Mouse (Mus musculus): ENCODE data around the gene Hoxb1.

The Hoxb1 gene

DNA sequence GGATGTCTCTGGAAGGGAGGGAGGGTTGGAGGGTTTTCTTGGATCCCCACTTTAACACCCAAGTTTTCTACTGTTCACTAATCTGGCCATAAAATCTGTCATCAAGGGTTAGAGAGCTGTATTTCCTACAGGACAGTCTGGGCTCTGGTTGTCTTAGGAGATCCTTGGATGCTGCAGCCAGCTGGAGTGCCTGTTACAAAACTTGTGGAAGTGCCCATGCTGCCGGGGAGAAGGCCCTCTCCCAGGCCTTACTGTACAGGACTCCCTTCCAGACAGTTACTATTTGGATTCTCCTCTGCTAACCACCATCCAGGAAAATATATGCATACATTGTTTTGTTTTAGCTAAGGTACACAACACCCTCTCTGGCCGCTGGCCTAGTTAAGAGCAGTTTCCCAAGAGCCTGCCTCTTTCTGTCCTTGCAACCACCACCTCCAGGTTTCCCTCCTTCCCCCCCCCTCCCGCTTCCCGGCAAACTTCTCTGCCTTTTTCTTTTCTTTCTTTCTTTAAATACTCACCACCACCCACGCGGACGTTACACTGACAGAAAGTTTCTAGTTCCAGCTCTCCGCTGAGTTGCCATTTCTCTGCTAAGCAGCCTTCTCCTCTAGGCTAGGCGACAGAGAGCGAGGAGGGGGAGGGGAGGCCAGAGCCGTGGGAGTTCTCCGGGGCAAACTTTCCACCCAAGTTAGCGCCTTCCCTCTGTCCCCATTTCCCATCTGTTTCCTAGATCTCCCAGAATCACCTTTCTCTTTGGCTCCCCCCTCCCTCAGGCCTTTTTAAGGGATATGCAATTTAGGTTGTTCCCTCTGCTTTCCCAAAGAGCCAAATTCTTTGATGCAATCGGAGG lies 15.8 kb upstream of the Hoxb1 start:
- no peak for DNase-seq (ENCODE audit: low spot score in 2 of 2)

DNA sequence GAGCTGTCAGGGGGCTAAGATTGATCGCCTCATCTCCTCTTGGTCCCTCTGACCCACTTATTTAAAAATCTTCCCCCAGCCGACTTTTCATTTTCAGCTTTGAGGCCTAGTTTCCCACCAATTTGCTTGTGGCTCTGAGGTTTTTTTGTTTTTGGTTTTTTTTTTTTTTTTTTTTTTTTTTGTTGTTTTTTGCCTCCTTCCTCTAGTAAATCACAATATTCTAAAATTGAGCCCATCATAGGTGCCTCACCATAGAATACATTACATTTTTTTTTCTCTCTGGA lies 15.3 kb upstream of the Hoxb1 start, which contains the start of gene Hoxb2:
Hoxb2 (plus strand) TSS at position 185 of the 284 bp plus-strand sequence.
- DNase-seq (ENCODE audit: low spot score in 2 of 2), result no peak

DNA sequence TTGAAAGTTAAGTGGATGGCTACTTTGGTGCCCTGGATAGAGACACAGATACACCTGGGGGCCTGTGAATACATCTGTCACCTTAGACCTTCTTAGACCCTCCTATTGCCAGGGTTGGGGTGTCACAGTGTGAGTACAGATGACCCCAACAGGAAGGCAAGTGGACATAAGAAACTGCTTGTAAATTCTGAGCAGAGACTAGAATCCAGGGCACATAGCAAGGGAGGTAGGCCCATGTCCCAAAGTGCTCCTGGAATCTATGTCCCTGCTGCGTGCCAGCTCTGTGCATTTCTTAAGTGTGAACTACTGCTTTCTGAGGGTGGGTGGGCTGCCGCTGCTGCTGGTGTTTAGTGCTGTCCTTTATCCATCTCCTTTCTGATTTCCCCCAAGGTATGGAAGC lies 14.8 kb upstream of the Hoxb1 start:
- no peak for DNase-seq (ENCODE audit: low spot score in 2 of 2)

DNA sequence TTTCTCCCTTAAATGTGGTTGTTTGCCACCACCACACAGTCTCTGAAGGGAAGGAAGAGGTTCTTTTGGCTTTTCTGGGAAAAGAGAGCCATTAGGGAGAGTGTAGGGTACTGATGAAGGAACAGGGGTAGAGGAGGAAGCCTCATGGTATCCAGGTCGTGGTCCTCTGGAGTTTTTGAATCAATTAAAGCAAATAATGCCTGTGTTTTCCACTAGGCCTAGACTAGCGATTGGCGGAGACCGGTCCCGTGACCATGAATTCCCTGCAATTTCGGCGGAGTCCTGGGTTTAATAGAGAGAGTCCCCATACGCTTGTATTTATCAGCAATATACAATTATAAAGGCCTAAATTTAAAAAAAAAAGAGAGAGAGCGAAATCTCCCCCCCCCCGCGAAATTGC lies 14.2 kb upstream of the Hoxb1 start:
- DNase-seq (ENCODE audit: low spot score in 2 of 2), result no peak

DNA sequence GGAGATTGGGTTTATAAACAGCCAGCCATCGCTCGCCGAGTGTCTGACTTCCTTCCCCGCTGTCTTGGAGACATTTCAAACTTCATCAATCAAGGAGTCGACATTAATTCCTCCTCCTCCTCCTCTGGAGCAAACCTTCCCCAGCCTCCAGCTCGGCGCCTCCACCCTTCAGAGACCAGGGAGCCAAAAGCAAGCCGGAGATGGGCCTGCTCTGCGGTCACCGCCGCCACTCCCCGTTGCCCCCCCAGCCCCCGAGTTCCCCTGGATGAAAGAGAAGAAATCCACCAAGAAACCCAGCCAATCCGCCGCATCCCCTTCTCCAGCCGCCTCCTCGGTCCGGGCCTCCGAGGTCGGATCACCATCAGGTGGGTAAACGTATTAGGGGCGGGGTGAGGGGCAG lies 13.7 kb upstream of the Hoxb1 start:
- DNase-seq (ENCODE audit: low spot score in 2 of 2), result no peak

DNA sequence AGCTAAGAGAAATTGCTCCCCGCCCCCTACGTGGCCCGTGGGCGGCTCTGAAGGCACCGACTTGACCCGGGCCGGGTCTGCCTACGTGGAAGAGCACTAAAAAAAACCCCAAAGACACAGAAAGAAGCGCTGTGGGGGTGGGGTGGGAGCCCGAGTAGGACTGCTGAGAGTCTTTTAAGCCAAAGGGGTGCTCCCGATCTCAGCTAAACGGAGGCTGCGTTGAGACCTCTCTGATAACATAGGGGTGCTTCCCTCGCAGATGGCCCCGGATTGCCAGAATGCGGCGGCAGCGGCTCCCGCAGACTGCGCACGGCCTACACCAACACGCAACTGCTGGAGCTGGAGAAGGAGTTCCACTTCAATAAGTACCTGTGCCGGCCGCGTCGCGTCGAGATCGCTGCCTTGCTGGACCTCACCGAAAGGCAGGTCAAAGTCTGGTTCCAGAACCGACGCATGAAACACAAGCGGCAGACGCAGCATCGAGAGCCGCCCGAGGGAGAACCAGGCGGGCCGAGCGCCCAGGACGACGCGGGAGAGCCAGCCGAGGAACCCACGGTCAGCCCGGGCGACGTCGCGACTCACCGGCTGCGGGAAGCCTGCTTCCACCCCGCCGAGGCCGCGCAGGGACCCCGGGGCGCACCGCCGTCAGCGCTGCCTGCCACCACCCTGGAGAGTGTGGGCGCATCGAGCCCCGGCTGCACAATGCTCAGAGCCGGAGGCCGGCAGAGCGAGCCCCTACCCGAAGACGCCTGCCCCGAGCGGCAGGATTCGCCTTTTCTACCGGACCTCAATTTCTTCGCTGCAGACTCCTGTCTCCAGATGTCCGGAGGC lies 12.6 kb upstream of the Hoxb1 start:
- no peak for DNase-seq (ENCODE audit: low spot score in 2 of 2)

DNA sequence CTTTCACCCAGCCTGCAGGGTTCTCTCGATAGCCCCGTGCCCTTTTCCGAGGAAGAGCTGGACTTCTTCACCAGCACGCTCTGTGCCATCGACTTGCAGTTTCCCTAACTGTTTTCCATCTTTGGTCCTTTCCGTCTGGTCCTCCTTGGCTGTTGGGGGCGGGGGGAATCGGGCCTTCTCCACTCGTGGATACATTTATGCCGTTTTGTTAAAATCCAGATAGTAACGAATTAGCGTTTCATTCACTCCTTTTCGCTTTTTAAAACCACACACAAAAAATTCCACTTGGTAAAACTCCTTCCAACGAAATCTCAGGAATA lies 12.1 kb upstream of the Hoxb1 start:
- DNase-seq (ENCODE audit: low spot score in 2 of 2), result no peak

DNA sequence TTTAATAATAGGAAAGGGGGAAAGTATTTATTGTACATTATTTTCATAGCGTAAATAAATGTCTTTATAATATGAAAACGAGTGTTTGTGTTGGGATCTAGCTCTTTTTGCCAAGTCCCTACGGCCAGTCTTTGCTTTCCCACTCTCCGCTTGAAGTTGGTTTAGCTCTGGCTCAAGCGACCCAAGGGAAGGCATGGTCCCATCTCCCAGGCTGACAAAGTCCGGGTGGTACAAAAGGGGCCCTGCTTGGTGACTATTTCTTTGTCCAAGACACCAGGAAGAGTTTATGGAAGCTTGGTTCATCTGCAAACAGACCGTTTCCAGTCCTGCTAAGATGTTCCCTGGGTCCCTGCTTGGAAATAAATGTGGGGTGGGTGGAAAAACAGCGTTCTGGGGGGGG lies 11.6 kb upstream of the Hoxb1 start:
- DNase-seq (ENCODE audit: low spot score in 2 of 2), result no peak

DNA sequence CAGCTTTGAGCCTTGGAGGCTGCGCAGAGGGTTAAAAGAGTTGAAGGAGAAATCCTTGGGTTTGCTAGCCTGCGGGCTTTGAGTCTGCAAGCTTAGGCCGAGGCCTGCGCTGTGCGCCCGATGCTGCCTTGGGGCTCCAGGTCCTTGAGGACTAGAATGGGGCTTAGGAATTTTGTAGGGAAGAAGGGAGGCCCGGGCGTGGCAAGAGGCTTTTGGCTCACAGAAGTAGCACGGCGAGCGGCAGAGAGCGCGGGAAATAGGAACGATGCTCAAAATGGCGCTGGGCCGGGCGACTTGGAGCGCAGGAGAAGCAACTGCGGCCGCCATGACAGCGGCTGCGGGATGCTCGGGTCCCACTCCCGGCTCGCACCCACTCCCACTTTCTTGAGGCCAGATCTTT lies 11.2 kb upstream of the Hoxb1 start:
- DNase-seq (ENCODE audit: low spot score in 2 of 2), result no peak

DNA sequence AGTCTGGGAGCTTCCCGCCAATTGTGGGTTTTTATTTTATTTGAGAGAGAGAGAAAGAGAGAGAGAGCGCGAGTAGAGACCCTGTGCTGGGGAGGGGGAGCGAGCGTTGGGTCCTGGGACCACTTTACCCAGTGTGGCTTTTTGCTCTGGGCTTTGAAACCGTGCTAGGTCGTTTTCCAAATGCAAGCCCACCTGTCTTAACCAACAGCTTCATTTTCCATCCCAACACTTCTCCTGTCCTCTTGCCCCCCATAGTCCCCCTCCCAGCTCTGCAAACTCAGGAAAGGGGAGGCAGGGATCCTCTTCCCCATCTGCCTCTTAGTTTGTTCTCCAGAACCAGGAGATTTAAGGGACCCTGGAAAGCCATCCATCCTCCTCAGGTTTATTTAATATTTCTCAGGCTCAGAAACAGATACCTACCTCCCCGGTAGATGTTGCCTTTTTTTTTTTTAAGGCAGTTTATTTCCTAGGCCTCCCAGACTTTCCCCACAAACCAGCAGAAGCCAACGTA lies 10.7 kb upstream of the Hoxb1 start:
- no peak for DNase-seq (ENCODE audit: low spot score in 2 of 2)

DNA sequence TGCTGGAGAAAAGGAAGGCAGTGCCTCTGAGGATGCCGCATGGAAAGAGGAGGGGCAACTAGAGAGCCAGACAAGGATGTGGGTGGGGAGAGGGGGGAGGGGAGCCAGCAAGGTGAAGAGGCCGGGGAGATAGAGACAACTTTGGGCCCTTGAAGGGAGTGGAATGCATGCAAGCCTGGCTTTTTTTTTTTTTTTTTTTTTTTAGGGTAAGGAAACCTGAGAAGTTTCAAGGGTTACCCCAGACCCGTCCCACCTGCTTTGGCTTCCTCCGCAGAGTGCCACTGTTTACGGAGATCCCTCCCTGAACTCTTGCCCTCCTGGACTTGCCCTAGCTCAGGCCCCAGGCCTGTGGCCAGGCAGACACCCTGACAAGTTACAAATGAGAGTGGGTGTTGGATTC lies 1.7 kb upstream of the Hoxb1 start:
- DNase-seq (ENCODE audit: low spot score in 2 of 2), result no peak

DNA sequence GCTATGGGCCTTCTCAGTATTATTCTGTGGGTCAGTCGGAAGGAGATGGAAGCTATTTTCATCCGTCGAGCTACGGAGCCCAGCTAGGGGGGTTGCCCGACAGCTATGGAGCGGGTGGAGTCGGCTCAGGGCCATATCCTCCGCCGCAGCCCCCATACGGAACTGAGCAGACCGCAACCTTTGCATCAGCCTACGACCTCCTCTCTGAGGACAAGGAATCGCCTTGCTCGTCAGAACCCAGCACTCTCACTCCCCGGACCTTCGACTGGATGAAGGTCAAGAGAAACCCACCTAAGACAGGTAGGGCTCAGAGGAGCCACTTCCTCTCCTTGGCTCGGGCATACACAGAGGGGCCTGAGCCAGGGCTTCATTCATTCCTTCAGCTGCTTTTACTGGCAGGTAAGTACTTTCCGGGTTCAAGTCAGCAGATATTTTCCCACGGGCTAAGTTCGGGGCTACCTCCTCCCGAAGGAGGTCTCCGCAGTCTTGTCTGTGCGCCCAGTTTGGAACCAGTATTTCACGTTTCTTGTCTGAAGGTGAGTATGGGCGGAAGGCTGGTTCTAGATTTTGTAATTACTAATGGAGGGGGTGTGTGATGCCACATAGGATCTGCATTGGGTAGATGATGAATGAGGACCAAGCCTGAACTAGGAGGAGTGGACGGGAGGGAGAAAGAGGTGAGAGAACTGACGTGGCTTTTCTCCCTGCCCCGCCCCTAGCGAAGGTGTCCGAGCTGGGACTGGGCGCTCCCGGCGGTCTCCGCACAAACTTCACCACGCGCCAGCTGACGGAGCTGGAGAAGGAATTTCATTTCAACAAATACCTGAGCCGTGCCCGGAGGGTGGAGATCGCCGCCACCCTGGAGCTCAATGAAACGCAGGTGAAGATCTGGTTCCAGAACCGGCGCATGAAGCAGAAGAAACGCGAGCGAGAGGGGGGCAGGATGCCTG lies 815 bp downstream of the Hoxb1 start:
- no peak for DNase-seq (ENCODE audit: low spot score in 2 of 2)

DNA sequence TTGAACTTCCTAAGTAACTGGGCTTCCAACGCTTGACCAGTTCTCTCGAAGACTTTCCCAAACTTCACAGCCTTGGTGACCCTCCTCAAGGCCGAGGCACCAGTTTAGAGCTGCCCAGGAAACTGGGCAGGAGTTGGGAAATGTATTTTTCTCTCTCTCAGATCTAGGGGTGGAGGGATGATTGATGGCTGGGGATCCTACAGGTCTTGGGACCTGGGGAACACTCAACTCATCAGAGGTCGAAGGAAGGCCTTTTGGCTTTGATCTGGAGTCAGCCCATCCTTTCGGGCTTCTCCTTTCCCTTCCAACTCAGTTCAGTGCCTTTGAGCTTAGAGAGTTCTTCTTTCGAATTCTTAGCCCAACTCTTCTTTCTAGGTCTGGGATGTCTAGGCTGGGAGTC lies 1.6 kb downstream of the Hoxb1 start:
- DNase-seq (ENCODE audit: low spot score in 2 of 2), result no peak

DNA sequence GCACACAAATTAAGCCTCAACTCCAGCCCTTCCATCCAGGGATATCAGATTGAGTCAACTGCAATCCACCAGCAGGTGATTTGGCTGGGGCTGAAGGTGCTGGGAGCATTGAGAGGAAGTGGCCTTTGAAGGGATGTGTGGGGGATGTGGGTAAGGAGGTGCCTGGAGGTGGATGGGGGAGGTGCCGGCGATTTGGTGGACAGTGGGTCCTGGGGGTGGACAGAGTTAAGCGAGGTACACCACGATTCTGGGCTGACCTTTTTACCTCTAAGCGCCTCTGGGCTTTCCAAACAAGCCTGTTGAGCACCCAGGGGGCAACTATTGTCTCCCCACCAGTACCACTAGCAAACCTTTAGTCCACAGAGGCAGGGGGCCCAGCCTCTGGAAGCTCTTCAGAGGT lies 3.1 kb downstream of the Hoxb1 start:
- DNase-seq (ENCODE audit: low spot score in 2 of 2), result no peak

DNA sequence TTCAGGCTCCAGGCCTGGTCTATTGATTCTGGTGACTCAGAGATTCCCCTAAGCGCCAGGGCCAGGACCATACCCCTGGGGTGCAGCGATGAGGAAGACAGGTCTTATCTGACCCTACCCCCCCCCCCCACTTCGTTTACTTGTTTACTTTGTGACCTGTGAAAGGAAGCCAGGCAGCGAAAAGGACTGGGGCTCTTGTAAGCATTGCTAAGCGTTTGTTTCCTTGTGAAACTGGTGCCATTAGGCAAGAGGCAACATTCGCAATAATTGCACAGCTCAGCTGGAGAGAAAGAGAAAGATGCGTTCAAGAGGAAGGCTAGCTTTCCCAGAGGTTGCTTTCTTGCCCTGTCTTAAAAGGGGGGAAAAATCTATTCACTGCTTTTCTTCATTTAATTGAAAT lies 3.6 kb downstream of the Hoxb1 start:
- no peak for DNase-seq (ENCODE audit: low spot score in 2 of 2)

DNA sequence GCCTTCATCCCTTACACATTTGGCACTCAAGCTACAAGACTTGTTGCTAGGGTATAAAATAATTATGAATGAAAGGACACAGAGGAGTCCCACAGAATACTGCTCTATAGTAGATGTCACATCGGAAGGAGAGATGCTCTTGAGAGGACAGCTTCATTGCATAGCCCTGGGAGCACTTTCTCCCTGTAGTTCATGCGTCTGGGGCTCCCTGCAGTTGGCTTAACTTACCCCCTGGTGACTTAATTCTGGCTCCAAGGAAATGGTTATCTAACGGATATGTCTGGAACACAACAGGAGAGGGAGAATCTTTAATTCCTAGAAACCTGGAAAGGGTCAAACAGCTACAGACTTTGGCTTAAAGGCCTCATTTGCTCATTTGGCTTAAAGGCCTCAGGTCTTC lies 6.2 kb downstream of the Hoxb1 start:
- no peak for DNase-seq (ENCODE audit: low spot score in 2 of 2)

DNA sequence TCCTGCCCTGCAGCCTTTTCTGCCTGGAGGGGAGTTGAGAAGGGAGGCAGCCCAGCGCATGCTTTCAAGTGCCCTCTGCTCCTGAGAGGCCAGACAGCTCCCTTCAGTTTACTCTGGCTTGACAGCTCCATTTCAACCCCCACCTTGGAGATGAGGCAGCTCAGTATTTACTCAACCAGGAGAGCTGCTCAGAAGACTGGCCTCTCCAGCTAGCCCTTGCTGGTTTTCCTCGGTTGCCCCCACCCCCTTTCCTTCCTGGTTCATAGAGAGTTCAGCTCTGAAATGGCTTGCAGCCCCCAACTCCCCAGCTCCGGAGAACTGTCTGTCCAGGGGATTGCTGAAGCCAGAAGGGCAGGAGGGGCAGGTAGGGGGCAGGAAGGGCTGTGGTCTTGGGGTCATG lies 7.0 kb downstream of the Hoxb1 start:
- DNase-seq (ENCODE audit: low spot score in 2 of 2), result no peak

DNA sequence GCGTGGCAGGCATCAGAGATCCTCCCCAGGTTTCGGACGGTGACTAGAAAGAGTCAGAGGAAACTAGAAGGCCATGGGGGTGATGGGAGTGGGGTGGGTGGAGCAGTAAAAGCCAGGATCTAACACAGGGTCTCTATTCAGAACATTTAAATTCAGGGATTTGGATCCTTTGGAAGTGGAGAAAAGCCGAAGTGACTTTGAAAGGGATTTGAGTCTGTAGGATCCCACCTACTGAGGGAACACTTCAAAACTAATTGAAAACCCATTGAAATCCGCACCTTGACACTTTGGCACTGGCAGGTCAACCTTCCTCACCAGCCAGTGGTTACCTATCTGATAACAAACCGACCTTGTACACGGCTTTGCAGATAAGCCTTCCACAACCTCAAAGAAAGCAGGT lies 9.3 kb downstream of the Hoxb1 start:
- DNase-seq (ENCODE audit: low spot score in 2 of 2), result no peak

DNA sequence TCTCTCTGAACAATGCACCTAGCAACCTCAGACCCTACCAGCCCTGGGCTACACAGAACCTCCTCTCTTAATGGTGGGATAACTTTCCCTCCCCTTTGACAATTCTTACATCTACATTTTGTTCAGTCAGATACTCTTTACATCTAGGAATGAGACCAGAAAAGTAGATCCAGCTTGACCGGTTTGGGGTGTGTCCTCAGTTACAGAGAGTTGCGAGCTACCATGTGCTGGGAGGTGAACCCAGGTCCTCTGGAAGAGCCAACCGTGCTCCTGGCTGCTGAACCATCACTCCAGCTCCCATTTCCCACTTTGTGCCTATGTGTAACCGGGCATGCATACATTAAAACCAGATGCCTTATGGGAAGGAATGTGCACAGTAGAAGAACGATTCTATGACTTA lies 17.8 kb downstream of the Hoxb1 start:
- no peak for DNase-seq (ENCODE audit: low spot score in 2 of 2)

DNA sequence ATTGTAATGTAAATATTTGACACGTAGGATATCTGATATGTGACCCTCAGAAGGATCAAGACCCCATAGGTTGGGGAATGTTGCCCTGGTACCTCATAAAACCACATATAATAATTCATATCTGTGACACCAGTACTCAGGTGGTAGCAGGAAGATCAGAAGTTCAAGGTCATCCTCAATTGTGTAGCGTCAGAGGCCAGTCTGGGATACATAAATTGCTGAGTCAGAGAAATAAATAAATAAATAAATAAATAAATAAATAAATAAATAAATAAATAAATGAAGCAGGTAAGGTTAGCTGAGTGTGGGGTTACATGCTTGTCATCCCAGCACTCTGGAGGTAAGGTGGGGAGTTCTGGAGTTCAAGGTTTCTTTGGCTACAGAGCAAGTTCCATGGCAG lies 22.1 kb downstream of the Hoxb1 start:
- no peak for DNase-seq (ENCODE audit: low spot score in 2 of 2)

DNA sequence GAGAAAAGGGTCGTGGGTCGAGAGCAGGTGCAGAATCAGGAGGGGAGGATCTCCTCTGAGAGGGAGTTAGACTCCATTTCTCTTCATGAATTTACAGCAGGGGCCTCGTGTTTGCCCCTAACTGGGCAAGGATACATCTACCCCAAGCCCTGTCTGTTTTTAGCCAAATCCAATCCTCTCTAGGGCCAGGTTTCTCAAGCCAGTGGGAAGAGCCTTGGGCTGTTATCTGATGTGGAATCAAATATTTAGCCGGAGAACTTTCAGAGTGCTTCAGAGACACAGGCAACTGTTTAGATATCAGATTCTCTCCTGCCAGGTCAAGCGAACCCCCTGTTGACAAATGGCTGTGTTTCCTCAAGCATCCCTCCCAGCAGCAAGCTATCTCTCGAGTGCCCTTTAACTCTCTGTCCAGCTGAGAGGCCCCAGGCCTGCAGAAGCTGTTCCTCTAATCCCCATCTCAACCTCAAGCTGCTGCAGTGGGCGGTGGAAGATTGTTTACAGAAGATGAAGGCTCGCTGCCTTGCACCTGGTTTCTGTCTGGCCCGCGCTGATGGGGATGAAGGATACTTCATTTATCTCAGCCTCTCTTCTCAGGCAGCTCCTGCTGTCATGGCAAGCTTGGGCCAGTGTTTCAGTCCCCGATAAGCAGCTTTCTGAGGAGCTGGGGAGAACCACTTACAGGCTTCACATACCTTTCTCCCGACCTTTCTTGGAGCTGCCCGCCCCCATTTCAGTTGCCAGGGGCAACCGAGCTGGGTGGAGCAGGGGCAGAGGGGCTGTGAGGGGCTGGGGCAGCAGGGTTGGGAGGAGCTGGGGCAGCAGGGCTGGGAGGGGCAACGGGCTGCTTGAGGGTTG lies 31.4 kb downstream of the Hoxb1 start:
- DNase-seq (ENCODE audit: low spot score in 2 of 2), result no peak
